Mouse (Mus musculus) neural tube, embryonic 11.5 days (tissue): ENCODE data around the gene Smco3. TPM values are rescaled to one million over a fixed set of nuclear protein-coding genes. Genes with fewer than 3 reads are reported as not detected.
"Not testable (repeated sequence)": the region's sequence is repeated elsewhere in the genome, so short reads cannot be mapped to it uniquely, and the experiment has no call there.

ENCODE experiments used
- ATAC-seq: fragments of 200-750 bp; cut with Nextera tagmentation; 2 replicates; pipeline ENCODE4 v1.8.0; 2017; ENCODE audit warnings: moderate number of reproducible peaks, mild to moderate bottlenecking, moderate TSS enrichment, moderate library complexity; ENCODE audit not compliant: insufficient read depth, low FRiP score, low TSS enrichment
- DNase-seq: peaks from one replicate; pipeline ENCODE4 v3.0.0-alpha.2; 2015; ENCODE audit warnings: low spot score
- H3K27ac ChIP-seq: fragments of 300-500 bp; sonication (generic); 2 replicates; pipeline ENCODE4 v1.5.1; 2014; ENCODE audit warnings: low read depth, mild to moderate bottlenecking, low read length
- H3K27me3 ChIP-seq: fragments of 300-500 bp; sonication (generic); 2 replicates; pipeline ENCODE4 v1.6.1; 2014; ENCODE audit warnings: mild to moderate bottlenecking, low read length, mixed read lengths; ENCODE audit not compliant: control insufficient read depth, insufficient read depth
- H3K36me3 ChIP-seq: fragments of 300-500 bp; sonication (generic); 2 replicates; pipeline ENCODE4 v1.6.1; 2014; ENCODE audit warnings: mild to moderate bottlenecking, low read length, moderate library complexity, mixed read lengths; ENCODE audit not compliant: control insufficient read depth, insufficient read depth
- H3K4me1 ChIP-seq: fragments of 300-500 bp; sonication (generic); 2 replicates; pipeline ENCODE4 v1.6.1; 2014; ENCODE audit warnings: low read length, mixed read lengths; ENCODE audit not compliant: control insufficient read depth, insufficient read depth
- H3K4me2 ChIP-seq: fragments of 300-500 bp; sonication (generic); 2 replicates; pipeline ENCODE4 v1.6.1; 2014; ENCODE audit warnings: low read depth, mild to moderate bottlenecking, moderate library complexity
- H3K4me3 ChIP-seq: fragments of 300-500 bp; sonication (generic); 2 replicates; pipeline ENCODE4 v1.5.1; 2014; ENCODE audit warnings: low read depth, low read length
- H3K9ac ChIP-seq: fragments of 300-500 bp; sonication (generic); 2 replicates; pipeline ENCODE4 v1.6.1; 2014; ENCODE audit warnings: mild to moderate bottlenecking, low read length
- H3K9me3 ChIP-seq: fragments of 300-500 bp; sonication (generic); 2 replicates; pipeline ENCODE4 v1.6.1; 2016; ENCODE audit warnings: low read length; ENCODE audit not compliant: control insufficient read depth
- WGBS: fragments of 180-500 bp; shearing (Covaris S2); extraction: QIAGEN DNeasy Blood & Tissue Kit; methylation state at CpG from one replicate; pipeline ENCODE4 v1.1.7; 2014; 5-methylcytosine and 5-hydroxymethylcytosine counted together
- polyA plus RNA-seq: library from polyadenylated mRNA; unstranded; fragments of >200 nt; fragmentation: Nextera tagmentation; extraction: Ambion mirVana; gene quantifications from 2 replicates; pipeline ENCODE4 v1.2.1, GENCODE M21; 2014

Gene Smco3
- polyA plus RNA-seq, 1 experiment from 2014 or later, result 1.0 TPM

DNA sequence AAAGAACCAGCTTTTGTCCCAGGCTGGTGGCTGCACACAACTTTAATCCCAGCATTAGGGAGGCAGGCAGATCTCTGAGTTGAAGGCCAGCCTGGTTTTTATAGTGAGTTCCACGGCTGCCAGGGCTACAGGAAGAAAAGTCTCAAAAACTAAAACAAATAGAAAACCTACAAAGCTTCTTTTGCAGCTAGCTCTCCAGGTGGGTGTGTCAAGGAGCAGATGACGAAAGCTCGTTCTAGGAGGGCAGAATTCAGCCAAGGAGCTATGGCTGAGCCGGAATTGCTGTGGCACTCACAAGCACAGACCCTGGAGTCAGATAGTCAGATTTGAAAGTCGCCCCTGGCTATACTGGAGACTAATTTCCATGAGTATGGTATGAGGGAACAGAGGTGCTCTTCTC lies 28.4 kb downstream of the Smco3 start:
- ATAC-seq, result no peak
- 70% methylated on average over 5 of the region's 5 CpGs for WGBS

DNA sequence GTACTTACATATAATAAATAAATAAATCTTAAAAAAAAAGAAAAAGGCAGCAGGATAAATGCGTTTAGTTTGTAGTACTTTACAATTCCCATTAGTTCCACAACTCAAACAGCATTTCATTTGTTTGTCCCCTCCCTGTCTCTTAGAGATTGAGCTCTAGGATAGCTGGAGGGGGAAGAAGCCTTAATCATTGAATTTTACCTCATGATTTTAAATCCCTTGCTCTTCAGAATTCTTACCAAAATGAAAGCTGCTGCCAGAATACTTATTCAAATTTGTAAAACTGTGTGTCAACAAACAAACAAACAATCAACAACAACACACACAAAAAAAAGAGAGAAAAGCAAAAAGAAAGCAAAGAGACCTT lies 29.9 kb downstream of the Smco3 start:
- no peak for DNase-seq
- H3K9me3 ChIP-seq, result no peaks in the 10 kb centered on the region
- peaks cover 5% of the 10 kb centered on the region; the same call in 1 of the 2 replicates for H3K4me1 ChIP-seq
- no peak overlapping the region for H3K4me3 ChIP-seq
- 82% methylated on average over 1 of the region's 1 CpGs for WGBS
- no peaks in the 10 kb centered on the region for H3K27me3 ChIP-seq
- no peak overlapping the region for H3K4me2 ChIP-seq
- H3K9ac ChIP-seq, result no peak overlapping the region
- ATAC-seq, result no peak
- no peaks in the 10 kb centered on the region for H3K36me3 ChIP-seq
- H3K27ac ChIP-seq, result no peak overlapping the region

More for the DNA sequence above, 28.4 kb downstream of the Smco3 start:
- peaks cover 5% of the 10 kb centered on the region; the same call in 1 of the 2 replicates for H3K4me1 ChIP-seq
- no peaks in the 10 kb centered on the region for H3K27me3 ChIP-seq
- H3K4me2 ChIP-seq, result no peak overlapping the region
- no peak overlapping the region for H3K9ac ChIP-seq
- no peak overlapping the region for H3K27ac ChIP-seq
- no peak for DNase-seq
- no peak overlapping the region for H3K4me3 ChIP-seq
- no peaks in the 10 kb centered on the region for H3K36me3 ChIP-seq
- H3K9me3 ChIP-seq, result no peaks in the 10 kb centered on the region

- Histone ChIP-seq H3K27ac (peak overlapping the region; percentile 100), H3K27me3 (no peaks in the 10 kb centered on the region), H3K9me3 (no peaks in the 10 kb centered on the region), H3K36me3 (no peaks in the 10 kb centered on the region), H3K4me2 (peak overlapping the region; percentile 84), H3K4me1 (peaks cover 5% of the 10 kb centered on the region; the same call in 1 of the 2 replicates), H3K9ac (peak overlapping the region; percentile 98), H3K4me3 (peak overlapping the region; percentile 74)
- DNase-seq, result no peak
- ATAC-seq, result no peak
- 43% methylated on average over 9 of the region's 9 CpGs for WGBS
These were observed 30.4 kb downstream of the Smco3 start for GRCm38 (mm10) chr6:136804705-136805408.

GRCm38 (mm10) chr6:136803739-136804633 lies 31.3 kb downstream of the Smco3 start, which contains the start of gene Hist4h4:
Hist4h4 (minus strand) TSS chr6:136804415.
- Histone ChIP-seq H3K27me3 (no peaks in the 10 kb centered on the region), H3K9me3 (no peaks in the 10 kb centered on the region), H3K4me1 (0 out of 2 replicates have a peak, but pooled peaks cover 2% of the 10 kb centered on the region), H3K36me3 (no peaks in the 10 kb centered on the region), H3K27ac (peak within 1 kb of the TSS; percentile 100), H3K4me3 (peak within 1 kb of the TSS; percentile 74), H3K4me2 (peak within 1 kb of the TSS; percentile 84), H3K9ac (peak within 1 kb of the TSS; percentile 98)
- ATAC-seq, result peak; percentile 66
- WGBS, result under 1% methylated on average over 50 of the region's 50 CpGs
- DNase-seq, result peak; percentile 90

GRCm38 (mm10) chr6:136803093-136803738 lies 32.0 kb downstream of the Smco3 start:
- Histone ChIP-seq H3K4me2 (peak overlapping the region; percentile 84), H3K27me3 (no peaks in the 10 kb centered on the region), H3K9me3 (no peaks in the 10 kb centered on the region), H3K36me3 (no peaks in the 10 kb centered on the region), H3K27ac (peak overlapping the region; percentile 100), H3K4me3 (peak overlapping the region; percentile 74), H3K9ac (peak overlapping the region; percentile 98), H3K4me1 (no peaks in the 10 kb centered on the region)
- 30% methylated on average over 12 of the region's 12 CpGs for WGBS
- DNase-seq, result no peak
- ATAC-seq, result no peak; the same call in 1 of the 2 replicates

GRCm38 (mm10) chr6:136801274-136801673 lies 34.0 kb downstream of the Smco3 start:
- Histone ChIP-seq H3K4me3 (no peak overlapping the region), H3K27ac (no peak overlapping the region), H3K4me1 (no peaks in the 10 kb centered on the region), H3K4me2 (no peak overlapping the region), H3K9ac (no peak overlapping the region), H3K36me3 (no peaks in the 10 kb centered on the region), H3K9me3 (no peaks in the 10 kb centered on the region), H3K27me3 (no peaks in the 10 kb centered on the region)
- DNase-seq, result no peak
- no peak for ATAC-seq
- WGBS, result 88% methylated on average over 6 of the region's 6 CpGs

DNA sequence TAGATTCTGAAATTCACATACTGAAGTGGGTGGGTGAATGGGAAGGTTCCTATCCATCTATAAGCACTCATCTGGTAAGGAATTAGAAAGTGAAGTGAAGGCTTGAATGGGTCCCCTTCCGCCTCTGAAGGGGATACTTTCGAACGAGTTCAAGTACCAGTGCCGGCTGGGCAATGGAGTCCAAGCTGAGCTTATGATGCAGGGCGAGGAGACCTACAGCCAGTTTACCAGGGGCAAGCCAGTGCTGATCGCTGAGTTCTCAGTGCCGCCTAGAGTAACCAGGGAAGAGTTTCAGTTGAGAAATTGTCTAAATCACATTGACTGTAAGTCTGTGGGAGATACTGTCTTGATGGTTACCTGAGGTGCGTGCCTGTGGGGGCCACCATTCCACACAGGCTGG lies 34.5 kb downstream of the Smco3 start:
- H3K27ac ChIP-seq, result no peak overlapping the region
- no peak overlapping the region for H3K4me3 ChIP-seq
- no peak overlapping the region for H3K4me2 ChIP-seq
- DNase-seq (no peak), ATAC-seq (no peak)
- H3K27me3 ChIP-seq, result no peaks in the 10 kb centered on the region
- no peak overlapping the region for H3K9ac ChIP-seq
- H3K36me3 ChIP-seq, result no peaks in the 10 kb centered on the region
- H3K9me3 ChIP-seq, result no peaks in the 10 kb centered on the region
- no peaks in the 10 kb centered on the region for H3K4me1 ChIP-seq
- 94% methylated on average over 8 of the region's 8 CpGs for WGBS

- not testable (repeated sequence) for H3K27me3 ChIP-seq, H3K4me1 ChIP-seq, H3K9me3 ChIP-seq, H3K27ac ChIP-seq, H3K9ac ChIP-seq, ATAC-seq, H3K36me3 ChIP-seq, H3K4me3 ChIP-seq, DNase-seq, H3K4me2 ChIP-seq
- 88% methylated on average over 3 of the region's 3 CpGs for WGBS
These were observed 37.2 kb downstream of the Smco3 start for GRCm38 (mm10) chr6:136797874-136798693.
